Mouse (Mus musculus): ENCODE data around the gene Zfand3. TPM values are rescaled to one million over a fixed set of nuclear protein-coding genes. Genes with fewer than 3 reads are reported as not detected.
A peak's percentile ranks its signal among the peaks of the same experiment; 100 is the strongest.

Gene Zfand3
- total RNA-seq (2021), result 100 to 1,000 TPM; 137 to 138 TPM

- intact Hi-C loops (cut with DNase I), result loop anchor here (2.0 kb wide), 1 partner anchor 20 kb away; no protein-coding TSS in a partner anchor
These were observed at the start of gene Zfand3 for GRCm38 (mm10) chr17:30004203-30005102. TSS of gene Zfand3 (plus strand) at chr17:30004733.

GRCm38 (mm10) chr17:29955880-29956279, 48.7 kb upstream of the Zfand3 start:
- no peak for DNase-seq
- intact Hi-C loops (cut with DNase I), result no loop called here

More at GRCm38 (mm10) chr17:30004203-30005102, at the start of gene Zfand3:
- DNase-seq, result peak; percentile 97

- intact Hi-C loops (cut with DNase I), result no loop called here
- peak; percentile 25 to 28 for DNase-seq
These were observed 40.7 kb upstream of the Zfand3 start for GRCm38 (mm10) chr17:29963730-29964259.

- intact Hi-C loops (cut with DNase I), result no loop called here
- no peak for DNase-seq
These were observed 39.0 kb upstream of the Zfand3 start for GRCm38 (mm10) chr17:29965506-29965905.

GRCm38 (mm10) chr17:29970037-29970555, 34.4 kb upstream of the Zfand3 start, which contains the start of gene Mdga1:
TSS of gene Mdga1 (minus strand) at chr17:29970087.
- no peak for DNase-seq

GRCm38 (mm10) chr17:29971761-29972432, 32.6 kb upstream of the Zfand3 start:
- intact Hi-C loops (cut with DNase I), result loop anchor here (10.0 kb wide), 1 partner anchor 283 kb away; no protein-coding TSS in a partner anchor
- no peak for DNase-seq

More at GRCm38 (mm10) chr17:29970037-29970555, 34.4 kb upstream of the Zfand3 start, which contains the start of gene Mdga1:
- intact Hi-C loops (cut with DNase I), result loop anchor here (10.0 kb wide), 1 partner anchor 285 kb away; no protein-coding TSS in a partner anchor

GRCm38 (mm10) chr17:29973226-29973625, 31.3 kb upstream of the Zfand3 start:
- DNase-seq, result no peak
- intact Hi-C loops (cut with DNase I), result loop anchor here (10.0 kb wide), 1 partner anchor 282 kb away; no protein-coding TSS in a partner anchor

- intact Hi-C loops (cut with DNase I), result loop anchor here (1.0 to 10.0 kb wide), 5 partner anchors 130 to 617 kb away; no protein-coding TSS in a partner anchor
- peak; percentile 92 to 95 for DNase-seq
These were observed 28.8 kb upstream of the Zfand3 start for GRCm38 (mm10) chr17:29975731-29976130.

GRCm38 (mm10) chr17:29979020-29979419, 25.5 kb upstream of the Zfand3 start:
- peak; percentile 33 to 41 for DNase-seq

GRCm38 (mm10) chr17:29979841-29980240, 24.7 kb upstream of the Zfand3 start:
- intact Hi-C loops (cut with DNase I), result loop anchor here (2.0 to 10.0 kb wide), 4 partner anchors 45 to 612 kb away; no protein-coding TSS in a partner anchor
- no peak for DNase-seq

More at GRCm38 (mm10) chr17:29979020-29979419, 25.5 kb upstream of the Zfand3 start:
- intact Hi-C loops (cut with DNase I), result loop anchor here (2.0 to 10.0 kb wide), 4 partner anchors 46 to 613 kb away; no protein-coding TSS in a partner anchor

- intact Hi-C loops (cut with DNase I), result no loop called here
- no peak for DNase-seq
These were observed 23.0 kb upstream of the Zfand3 start for GRCm38 (mm10) chr17:29981568-29981967.

GRCm38 (mm10) chr17:29983190-29983589, 21.3 kb upstream of the Zfand3 start:
- DNase-seq, result no peak
- intact Hi-C loops (cut with DNase I), result no loop called here

GRCm38 (mm10) chr17:29984931-29985330, 19.6 kb upstream of the Zfand3 start:
- DNase-seq, result no peak
- intact Hi-C loops (cut with DNase I), result no loop called here

- DNase-seq, result peak; percentile 30 to 40
- intact Hi-C loops (cut with DNase I), result no loop called here
These were observed 19.0 kb upstream of the Zfand3 start for GRCm38 (mm10) chr17:29985534-29985933.

GRCm38 (mm10) chr17:29988141-29988540, 16.4 kb upstream of the Zfand3 start:
- intact Hi-C loops (cut with DNase I), result no loop called here
- no peak for DNase-seq

GRCm38 (mm10) chr17:29989653-29990052, 14.9 kb upstream of the Zfand3 start:
- intact Hi-C loops (cut with DNase I), result no loop called here
- DNase-seq, result no peak

GRCm38 (mm10) chr17:29990136-29990535, 14.4 kb upstream of the Zfand3 start:
- no peak for DNase-seq
- intact Hi-C loops (cut with DNase I), result no loop called here

- DNase-seq, result no peak
These were observed 13.7 kb upstream of the Zfand3 start for GRCm38 (mm10) chr17:29990845-29991244.

GRCm38 (mm10) chr17:29993488-29993887, 11.0 kb upstream of the Zfand3 start:
- no peak for DNase-seq
- intact Hi-C loops (cut with DNase I), result no loop called here

More at GRCm38 (mm10) chr17:29990845-29991244, 13.7 kb upstream of the Zfand3 start:
- intact Hi-C loops (cut with DNase I), result no loop called here

- no peak for DNase-seq
- intact Hi-C loops (cut with DNase I), result no loop called here
These were observed 10.5 kb upstream of the Zfand3 start for GRCm38 (mm10) chr17:29994011-29994410.

Measured in heart, postnatal 10 days (tissue).